Mouse (Mus musculus): Measurements from ENCODE around the gene Tbx21. TPM values are rescaled to one million over a fixed set of nuclear protein-coding genes. Genes with fewer than 3 reads are reported as not detected.
A peak's percentile ranks its signal among the peaks of the same experiment; 100 is the strongest.

The Tbx21 gene
- polyA plus RNA-seq, 1 experiment from 2014 or later = 0.15 TPM

DNA sequence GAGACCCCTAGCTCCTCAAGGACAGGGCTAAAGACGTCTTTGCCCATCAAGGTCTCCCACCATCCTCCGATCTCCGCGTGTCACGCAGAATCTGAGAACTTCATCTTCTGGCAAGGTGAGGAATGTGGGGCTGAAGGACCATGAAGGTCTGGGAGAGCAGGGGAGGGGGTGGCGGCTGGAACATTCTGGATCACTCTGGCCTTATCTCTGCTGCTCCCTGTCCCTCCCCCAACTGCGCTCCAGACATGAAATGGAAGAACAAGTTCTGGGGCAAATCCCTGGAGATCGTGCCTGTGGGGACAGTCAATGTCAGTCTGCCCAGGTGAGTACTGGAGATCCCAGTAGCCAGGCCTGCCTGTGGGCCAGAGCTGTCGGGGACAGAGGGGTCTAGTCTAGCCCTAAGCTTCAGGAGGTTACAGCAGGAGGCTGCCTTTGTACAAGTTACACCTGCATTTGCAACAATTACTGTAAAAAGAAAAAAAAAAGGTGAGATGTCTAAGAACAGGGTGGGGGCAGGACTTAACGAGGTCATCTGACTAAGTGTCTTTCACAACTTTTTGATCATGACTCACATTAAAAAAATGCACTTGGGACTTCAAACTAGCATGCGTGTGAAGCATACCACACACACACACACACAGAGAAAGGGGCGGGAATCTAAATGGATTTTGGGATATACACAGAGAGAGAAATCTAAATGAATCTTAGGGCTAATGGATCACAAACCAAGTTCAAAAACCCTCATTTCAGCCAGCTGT lies 49.4 kb downstream of the Tbx21 start:
- ATAC-seq (ENCODE audit: low read depth) = no peak
- Histone ChIP-seq H3K4me2 (ENCODE audit: low read depth, low read length) (no peak overlapping the region), H3K27me3 (ENCODE audit: control insufficient read depth, insufficient read depth, low read depth, low read length) (no peaks in the 10 kb centered on the region), H3K9ac (ENCODE audit: low read depth, low read length) (no peak overlapping the region), H3K4me3 (ENCODE audit: low read depth, low read length) (no peak overlapping the region), H3K27ac (ENCODE audit: low read length) (no peak overlapping the region), H3K9me3 (replicated peaks; ENCODE audit: control insufficient read depth, low read length) (no peaks in the 10 kb centered on the region), H3K4me1 (ENCODE audit: control insufficient read depth, low read depth, low read length) (no peaks in the 10 kb centered on the region), H3K36me3 (ENCODE audit: control insufficient read depth, insufficient read depth) (no peaks in the 10 kb centered on the region; the same call in 1 of the 2 replicates)
- 80% methylated on average over 12 of the region's 12 CpGs for WGBS (ENCODE audit: insufficient replicate concordance)

DNA sequence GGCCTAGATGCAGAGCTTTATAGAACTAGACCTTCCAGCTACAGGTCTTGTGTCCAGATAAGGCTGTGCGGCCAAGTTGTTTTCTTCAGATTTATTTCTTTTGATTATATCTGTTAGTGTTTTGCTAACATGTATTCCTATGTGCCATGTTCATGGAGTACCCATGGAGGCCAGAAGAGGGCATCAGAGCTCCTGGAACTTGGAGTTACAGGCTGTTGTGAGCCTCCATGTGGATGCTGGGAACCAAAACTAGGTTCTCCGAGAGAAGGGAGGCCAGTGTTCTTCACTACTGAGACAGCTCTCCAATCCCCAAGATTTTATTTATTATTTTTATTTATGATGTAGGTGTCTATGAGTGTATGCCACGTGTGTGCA lies 51.2 kb downstream of the Tbx21 start:
- ATAC-seq (ENCODE audit: low read depth) = no peak
- H3K36me3 ChIP-seq (ENCODE audit: control insufficient read depth, insufficient read depth) = peaks cover 2% of the 10 kb centered on the region; the same call in 1 of the 2 replicates
- H3K9ac ChIP-seq (ENCODE audit: low read depth, low read length) = no peak overlapping the region
- H3K4me1 ChIP-seq (ENCODE audit: control insufficient read depth, low read depth, low read length) = no peaks in the 10 kb centered on the region
- no peak overlapping the region for H3K4me2 ChIP-seq (ENCODE audit: low read depth, low read length)
- no peaks in the 10 kb centered on the region for H3K27me3 ChIP-seq (ENCODE audit: control insufficient read depth, insufficient read depth, low read depth, low read length)
- H3K9me3 ChIP-seq (replicated peaks; ENCODE audit: control insufficient read depth, low read length) = no peaks in the 10 kb centered on the region
- H3K27ac ChIP-seq (ENCODE audit: low read length) = no peak overlapping the region
- WGBS (ENCODE audit: insufficient replicate concordance) = 72% methylated on average over 3 of the region's 3 CpGs
- no peak overlapping the region for H3K4me3 ChIP-seq (ENCODE audit: low read depth, low read length)

DNA sequence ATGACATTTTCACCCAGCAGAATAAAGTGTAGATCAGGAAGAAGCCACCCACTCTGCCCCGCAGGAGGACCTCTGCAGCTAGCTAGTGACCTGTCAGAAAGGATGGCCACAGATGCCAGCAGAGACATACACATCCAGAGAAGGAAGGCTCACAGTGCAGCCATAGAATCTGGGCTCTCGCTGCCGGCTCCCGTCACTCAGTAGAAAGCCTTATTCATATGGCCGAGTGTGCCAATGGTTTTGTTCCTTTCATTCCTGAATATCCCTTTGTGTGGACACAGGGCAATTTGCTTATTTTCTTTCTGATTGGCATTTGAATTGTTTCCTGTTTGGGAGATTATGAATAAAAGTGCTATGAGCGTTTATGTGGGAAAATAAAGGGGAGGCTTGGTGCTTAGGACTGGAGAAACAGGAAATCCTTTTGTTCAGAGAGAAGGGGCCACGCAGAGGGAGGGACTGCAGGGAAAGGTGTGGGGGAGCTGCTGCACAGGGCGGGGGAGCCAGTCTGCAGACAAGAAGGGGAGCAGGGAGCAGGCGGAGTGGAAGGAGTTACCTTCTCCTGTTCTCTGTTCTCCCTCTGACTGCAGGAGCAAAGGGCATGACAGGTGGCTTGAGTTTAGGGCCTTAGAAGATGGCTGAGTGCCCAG lies 51.7 kb downstream of the Tbx21 start:
- peaks cover 2% of the 10 kb centered on the region; the same call in 1 of the 2 replicates for H3K36me3 ChIP-seq (ENCODE audit: control insufficient read depth, insufficient read depth)
- no peak overlapping the region for H3K4me3 ChIP-seq (ENCODE audit: low read depth, low read length)
- H3K9me3 ChIP-seq (replicated peaks; ENCODE audit: control insufficient read depth, low read length) = no peaks in the 10 kb centered on the region
- WGBS (ENCODE audit: insufficient replicate concordance) = 46% methylated on average over 9 of the region's 9 CpGs
- H3K9ac ChIP-seq (ENCODE audit: low read depth, low read length) = no peak overlapping the region
- H3K4me2 ChIP-seq (ENCODE audit: low read depth, low read length) = no peak overlapping the region
- no peak for ATAC-seq (ENCODE audit: low read depth)
- H3K27me3 ChIP-seq (ENCODE audit: control insufficient read depth, insufficient read depth, low read depth, low read length) = no peaks in the 10 kb centered on the region
- no peak overlapping the region for H3K27ac ChIP-seq (ENCODE audit: low read length)
- H3K4me1 ChIP-seq (ENCODE audit: control insufficient read depth, low read depth, low read length) = no peaks in the 10 kb centered on the region

DNA sequence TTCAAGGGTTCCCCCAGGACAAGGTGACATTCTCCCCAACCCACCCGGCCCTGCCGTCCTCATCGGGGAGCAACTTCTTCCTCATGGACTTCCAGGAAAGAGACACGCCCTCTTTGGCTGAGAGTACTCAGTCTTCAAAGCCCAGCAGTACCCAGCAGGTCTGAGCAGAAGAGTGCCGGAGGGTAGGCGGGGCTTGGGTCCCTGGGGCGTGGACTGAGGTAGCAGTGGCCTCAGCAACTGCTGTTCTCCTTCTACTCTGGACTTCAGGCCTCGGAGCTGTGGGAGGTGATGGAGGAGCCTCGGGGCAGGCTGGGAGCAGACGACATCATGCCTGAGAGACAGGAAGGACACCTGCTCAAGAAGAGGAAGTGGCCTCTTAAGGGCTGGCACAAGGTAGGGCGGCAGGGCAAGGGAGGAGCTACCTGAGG lies 62.9 kb downstream of the Tbx21 start:
- Histone ChIP-seq H3K4me3 (ENCODE audit: low read depth, low read length) (peak overlapping the region; percentile 62), H3K27ac (ENCODE audit: low read length) (no peak overlapping the region), H3K36me3 (ENCODE audit: control insufficient read depth, insufficient read depth) (no peaks in the 10 kb centered on the region), H3K27me3 (ENCODE audit: control insufficient read depth, insufficient read depth, low read depth, low read length) (no peaks in the 10 kb centered on the region), H3K9me3 (replicated peaks; ENCODE audit: control insufficient read depth, low read length) (no peaks in the 10 kb centered on the region), H3K4me1 (ENCODE audit: control insufficient read depth, low read depth, low read length) (peaks cover 23% of the 10 kb centered on the region), H3K4me2 (ENCODE audit: low read depth, low read length) (peak overlapping the region; percentile 75), H3K9ac (ENCODE audit: low read depth, low read length) (peak overlapping the region; percentile 73; the same call in 1 of the 2 replicates)
- peak; percentile 64 for ATAC-seq (ENCODE audit: low read depth)
- WGBS (ENCODE audit: insufficient replicate concordance) = 20% methylated on average over 11 of the region's 11 CpGs

DNA sequence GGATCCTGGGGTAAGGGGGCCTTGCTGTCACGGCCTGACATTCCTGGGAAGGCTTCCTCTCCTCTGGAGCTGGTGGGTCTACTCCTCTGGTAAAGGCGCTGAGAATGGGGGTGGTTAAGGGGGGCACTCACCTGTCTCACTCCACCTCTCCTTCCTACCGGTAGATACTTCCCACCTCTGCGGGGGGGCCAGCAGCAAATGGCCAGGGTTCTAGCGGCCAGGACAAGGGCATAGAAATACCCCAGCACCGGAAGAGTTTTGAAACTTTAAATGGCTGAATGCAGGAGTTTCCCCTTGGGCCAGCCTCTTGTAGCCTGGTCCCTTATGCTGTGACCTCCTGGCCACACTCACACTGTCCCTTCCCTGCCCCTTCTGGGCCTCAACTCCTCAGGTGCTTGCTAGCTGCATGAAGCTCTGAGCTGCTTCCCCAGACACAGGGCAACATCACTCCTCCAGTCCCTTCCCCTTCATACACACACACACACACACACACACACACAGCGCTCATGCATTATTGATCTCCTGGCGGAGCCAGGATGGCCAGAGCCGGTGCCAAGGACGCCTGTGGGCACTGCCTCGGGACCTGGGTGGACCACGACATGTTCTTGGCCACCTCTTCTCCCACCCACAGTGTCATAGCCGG lies 64.1 kb downstream of the Tbx21 start:
- H3K4me3 ChIP-seq (ENCODE audit: low read depth, low read length) = peak overlapping the region; percentile 62
- peak overlapping the region; percentile 18; the same call in 1 of the 2 replicates for H3K27ac ChIP-seq (ENCODE audit: low read length)
- H3K4me2 ChIP-seq (ENCODE audit: low read depth, low read length) = peak overlapping the region; percentile 75
- H3K9me3 ChIP-seq (replicated peaks; ENCODE audit: control insufficient read depth, low read length) = no peaks in the 10 kb centered on the region
- no peaks in the 10 kb centered on the region for H3K27me3 ChIP-seq (ENCODE audit: control insufficient read depth, insufficient read depth, low read depth, low read length)
- WGBS (ENCODE audit: insufficient replicate concordance) = 11% methylated on average over 13 of the region's 13 CpGs
- H3K4me1 ChIP-seq (ENCODE audit: control insufficient read depth, low read depth, low read length) = peaks cover 23% of the 10 kb centered on the region
- peak overlapping the region; percentile 73 for H3K9ac ChIP-seq (ENCODE audit: low read depth, low read length)
- ATAC-seq (ENCODE audit: low read depth) = 0 out of 2 replicates have a peak, but pooled peaks have one; percentile 7
- no peaks in the 10 kb centered on the region for H3K36me3 ChIP-seq (ENCODE audit: control insufficient read depth, insufficient read depth)

DNA sequence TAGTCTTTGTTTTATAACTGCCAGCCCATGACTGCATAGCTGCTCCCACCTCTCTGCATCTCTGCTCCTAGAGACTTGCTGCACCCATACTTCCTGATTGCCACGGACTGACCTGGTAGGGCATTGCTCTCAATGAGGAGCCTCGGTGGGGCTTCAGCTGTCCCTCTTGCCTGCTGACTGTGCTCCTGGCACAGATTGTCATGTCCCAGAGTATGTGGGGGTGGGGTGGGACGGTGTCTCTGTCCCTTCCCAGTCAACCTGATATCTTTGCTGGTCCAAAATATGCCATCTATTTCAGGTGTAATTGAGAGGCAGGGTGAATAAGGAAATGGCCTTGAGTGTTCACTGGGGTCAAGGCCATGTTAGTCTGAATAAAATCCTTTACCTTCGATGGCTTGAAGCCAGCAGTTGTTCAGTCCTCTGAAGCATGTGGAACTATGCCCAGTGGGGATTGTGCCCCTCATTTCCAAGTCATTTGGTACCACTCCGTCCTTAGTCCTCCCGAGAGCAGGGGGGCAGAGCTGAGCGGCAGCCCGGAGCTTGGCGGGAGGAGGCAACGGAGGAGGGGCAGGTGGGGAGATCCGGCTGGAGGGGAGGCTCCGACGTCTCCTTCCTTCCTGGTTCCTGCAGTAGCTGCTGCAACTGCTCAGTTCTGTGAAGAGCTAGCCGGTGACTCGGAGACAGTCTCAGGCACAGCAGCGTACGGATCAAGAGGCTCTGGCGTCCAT lies 64.8 kb downstream of the Tbx21 start, which contains the start of gene Osbpl7:
Osbpl7 (plus strand) TSS at position 413 of the 728 bp plus-strand sequence.
- no peaks in the 10 kb centered on the region; the same call in 1 of the 2 replicates for H3K36me3 ChIP-seq (ENCODE audit: control insufficient read depth, insufficient read depth)
- ATAC-seq (ENCODE audit: low read depth) = peak; percentile 66
- WGBS (ENCODE audit: insufficient replicate concordance) = 2% methylated on average over 18 of the region's 18 CpGs
- H3K9ac ChIP-seq (ENCODE audit: low read depth, low read length) = peak within 1 kb of the TSS; percentile 73
- H3K4me2 ChIP-seq (ENCODE audit: low read depth, low read length) = peak within 1 kb of the TSS; percentile 75
- H3K9me3 ChIP-seq (replicated peaks; ENCODE audit: control insufficient read depth, low read length) = no peaks in the 10 kb centered on the region
- H3K27me3 ChIP-seq (ENCODE audit: control insufficient read depth, insufficient read depth, low read depth, low read length) = no peaks in the 10 kb centered on the region
- peak within 1 kb of the TSS; percentile 62 for H3K4me3 ChIP-seq (ENCODE audit: low read depth, low read length)
- H3K27ac ChIP-seq (ENCODE audit: low read length) = peak within 1 kb of the TSS; percentile 18; the same call in 1 of the 2 replicates
- H3K4me1 ChIP-seq (ENCODE audit: control insufficient read depth, low read depth, low read length) = peaks cover 23% of the 10 kb centered on the region

DNA sequence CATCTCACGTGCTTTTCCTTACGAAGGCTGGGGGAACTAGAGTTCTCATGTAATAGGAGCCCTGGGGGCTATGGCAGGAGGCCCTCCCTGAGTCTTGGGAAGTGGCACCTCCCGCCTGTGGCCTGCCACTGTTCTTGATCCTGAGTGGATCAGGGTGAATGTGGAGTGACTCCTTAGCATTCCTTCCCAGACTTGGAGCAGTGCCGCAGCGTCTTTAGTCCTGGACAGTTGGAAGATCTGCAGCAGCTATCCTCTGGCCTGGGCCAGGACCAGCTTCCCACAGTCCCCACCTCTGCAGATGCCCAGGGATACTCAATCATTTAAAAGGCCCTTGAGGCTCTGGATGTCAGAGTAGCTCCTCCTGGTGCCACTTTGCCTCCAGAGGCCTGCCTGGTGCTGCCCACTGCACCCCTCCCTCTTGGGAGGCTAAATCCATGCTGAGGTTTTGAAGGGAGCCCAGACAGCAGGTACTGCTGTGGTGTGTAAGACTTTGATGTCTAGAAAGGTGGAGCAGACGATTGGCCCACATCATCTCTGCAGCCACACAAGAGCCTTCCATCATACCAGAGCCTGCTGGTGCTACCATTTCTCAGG lies 65.5 kb downstream of the Tbx21 start:
- no peaks in the 10 kb centered on the region for H3K27me3 ChIP-seq (ENCODE audit: control insufficient read depth, insufficient read depth, low read depth, low read length)
- H3K4me3 ChIP-seq (ENCODE audit: low read depth, low read length) = no peak overlapping the region
- no peak overlapping the region for H3K27ac ChIP-seq (ENCODE audit: low read length)
- no peak for ATAC-seq (ENCODE audit: low read depth)
- no peak overlapping the region for H3K9ac ChIP-seq (ENCODE audit: low read depth, low read length)
- H3K36me3 ChIP-seq (ENCODE audit: control insufficient read depth, insufficient read depth) = no peaks in the 10 kb centered on the region; the same call in 1 of the 2 replicates
- H3K9me3 ChIP-seq (replicated peaks; ENCODE audit: control insufficient read depth, low read length) = no peaks in the 10 kb centered on the region
- WGBS (ENCODE audit: insufficient replicate concordance) = 68% methylated on average over 6 of the region's 6 CpGs
- H3K4me1 ChIP-seq (ENCODE audit: control insufficient read depth, low read depth, low read length) = peaks cover 23% of the 10 kb centered on the region
- H3K4me2 ChIP-seq (ENCODE audit: low read depth, low read length) = no peak overlapping the region

DNA sequence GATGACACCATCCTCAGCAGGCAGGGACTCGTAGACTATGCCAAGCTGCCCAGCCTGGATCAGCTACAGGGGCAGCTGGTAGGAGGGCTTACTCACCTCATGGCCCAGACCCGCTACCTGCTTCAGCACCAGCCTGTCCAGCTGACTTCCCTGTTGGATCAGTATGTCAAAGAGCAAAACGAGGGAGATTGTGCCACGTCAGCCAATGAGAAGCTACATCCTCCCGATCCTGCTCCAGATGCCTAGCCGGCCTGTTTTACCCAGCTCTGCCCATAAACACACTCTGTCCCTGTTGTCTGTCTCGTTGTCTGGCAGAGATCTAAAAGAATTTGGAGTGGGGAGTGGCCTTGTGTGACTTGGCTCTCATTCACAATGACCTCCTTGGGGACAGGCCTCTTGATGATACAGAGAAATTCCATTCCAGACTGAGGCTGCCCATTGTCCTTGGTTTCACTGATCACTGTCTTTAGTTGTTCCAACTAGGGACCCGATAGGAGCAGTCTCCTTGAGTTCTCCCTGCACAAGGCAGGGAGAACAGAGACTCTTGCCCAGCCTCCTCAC lies 67.0 kb downstream of the Tbx21 start:
- 74% methylated on average over 8 of the region's 8 CpGs for WGBS (ENCODE audit: insufficient replicate concordance)
- Histone ChIP-seq H3K27me3 (ENCODE audit: control insufficient read depth, insufficient read depth, low read depth, low read length) (no peaks in the 10 kb centered on the region), H3K27ac (ENCODE audit: low read length) (no peak overlapping the region), H3K9ac (ENCODE audit: low read depth, low read length) (no peak overlapping the region), H3K4me3 (ENCODE audit: low read depth, low read length) (no peak overlapping the region), H3K4me1 (ENCODE audit: control insufficient read depth, low read depth, low read length) (peaks cover 23% of the 10 kb centered on the region), H3K4me2 (ENCODE audit: low read depth, low read length) (no peak overlapping the region), H3K36me3 (ENCODE audit: control insufficient read depth, insufficient read depth) (no peaks in the 10 kb centered on the region; the same call in 1 of the 2 replicates), H3K9me3 (replicated peaks; ENCODE audit: control insufficient read depth, low read length) (no peaks in the 10 kb centered on the region)
- no peak for ATAC-seq (ENCODE audit: low read depth)

Measured in liver, embryonic 16.5 days (tissue).